Mouse (Mus musculus): Measurements from ENCODE around the gene Armh3. TPM values are rescaled to one million over a fixed set of nuclear protein-coding genes. Genes with fewer than 3 reads are reported as not detected.

Armh3 gene
- total and polyA plus RNA-seq, 3 experiments = 4.1 to 10.8 TPM; not detected in 1

DNA sequence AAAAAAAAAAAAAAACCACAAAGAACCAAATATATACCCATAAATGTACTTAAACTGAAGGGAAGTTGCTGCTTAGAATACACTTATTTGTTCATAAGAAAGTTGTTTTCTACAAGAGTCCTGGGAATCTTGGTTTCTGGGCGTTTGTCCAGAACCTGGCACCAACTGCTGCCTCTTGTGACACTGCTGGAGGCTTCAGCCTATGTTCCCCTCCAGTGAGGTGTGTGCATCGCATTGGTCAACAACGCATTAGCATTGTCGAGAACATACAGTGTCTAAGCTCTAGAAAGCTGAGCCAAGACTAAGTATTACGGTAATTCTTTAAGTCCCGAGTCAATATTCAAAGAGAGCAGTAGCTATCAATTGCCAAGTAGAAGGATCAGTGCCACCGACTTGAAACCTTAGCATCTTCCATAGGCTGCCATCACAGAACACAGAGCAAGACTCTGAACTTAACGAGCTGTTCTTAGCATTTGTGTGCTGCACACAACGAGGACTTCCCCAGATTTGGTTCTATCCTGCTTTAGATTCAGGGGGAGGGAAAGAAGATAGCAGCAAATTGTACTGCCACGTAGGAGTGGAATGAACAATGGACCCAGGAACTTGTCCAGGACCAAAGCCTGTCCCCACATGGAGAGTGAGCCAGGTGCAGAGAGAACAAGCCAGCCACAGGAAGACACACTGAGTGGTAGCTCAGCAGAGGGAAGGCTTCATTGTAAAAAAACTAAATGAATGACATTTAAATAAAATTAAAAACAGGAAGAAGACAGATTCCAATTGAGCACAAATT lies 86.9 kb downstream of the Armh3 start:
- Histone ChIP-seq H3K79me2 (ENCODE audit: control insufficient read depth, insufficient read depth, low read length, poor library complexity) (no peaks in the 10 kb centered on the region), H3K9me3 (replicated peaks; ENCODE audit: insufficient read depth, low read length) (no peaks in the 10 kb centered on the region), H3K4me1 (ENCODE audit: control insufficient read depth in 1 of 2, insufficient read depth in 2 of 2, low read length in 2 of 2) (no peaks in the 10 kb centered on the region), H3K9ac (ENCODE audit: control insufficient read depth, low read depth, low read length, poor library complexity, severe bottlenecking) (no peak overlapping the region), H3K27ac (ENCODE audit: control insufficient read depth, low read depth, low read length) (no peak overlapping the region), H3K36me3 (ENCODE audit: control insufficient read depth in 1 of 2, insufficient read depth in 2 of 2, low read length in 2 of 2) (no peaks in the 10 kb centered on the region), H3K4me3 (ENCODE audit: control insufficient read depth in 1 of 2, insufficient read depth in 1 of 2, low read depth in 2 of 2, low read length in 2 of 2) (no peak overlapping the region), H3K27me3 (ENCODE audit: control insufficient read depth in 1 of 2, insufficient read depth in 2 of 2, low read length in 2 of 2) (no peaks in the 10 kb centered on the region)
- no peak for TF ChIP-seq POLR2AphosphoS5 (IDR thresholded peaks at IDR 0.05; ENCODE audit: borderline replicate concordance, low read depth, low read length)
- TF ChIP-seq MEF2A (IDR thresholded peaks at IDR 0.05; ENCODE audit: extremely low read depth, insufficient replicate concordance, low read depth, low read length, poor library complexity, severe bottlenecking) = no peak
- no peak for TF ChIP-seq USF1 (IDR thresholded peaks at IDR 0.05; ENCODE audit: low read depth, low read length)
- no peak for TF ChIP-seq BHLHE40 (IDR thresholded peaks at IDR 0.05; ENCODE audit: borderline replicate concordance, low read depth, low read length)
- TF ChIP-seq ZC3H11A (IDR thresholded peaks at IDR 0.05; ENCODE audit: low read depth, low read length) = no peak
- no peak for TF ChIP-seq POLR2AphosphoS2 (IDR thresholded peaks at IDR 0.05; ENCODE audit: low read length)
- no peak for TF ChIP-seq MAFK (IDR thresholded peaks at IDR 0.05; ENCODE audit: borderline replicate concordance, low read depth, low read length)
- no peak for TF ChIP-seq UBTF (IDR thresholded peaks at IDR 0.05; ENCODE audit: borderline replicate concordance, insufficient read depth, low read depth, low read length)
- no peak for TF ChIP-seq MXI1 (IDR thresholded peaks at IDR 0.05; ENCODE audit: low read depth, low read length)
- TF ChIP-seq RAD21 (IDR thresholded peaks at IDR 0.05; ENCODE audit: low read depth, low read length) = no peak
- no peak for TF ChIP-seq CHD2 (IDR thresholded peaks at IDR 0.05; ENCODE audit: low read length)
- TF ChIP-seq MAZ (IDR thresholded peaks at IDR 0.05; ENCODE audit: low read depth, low read length) = no peak
- no peak for DNase-seq (ENCODE audit: low read depth, low spot score)

DNA sequence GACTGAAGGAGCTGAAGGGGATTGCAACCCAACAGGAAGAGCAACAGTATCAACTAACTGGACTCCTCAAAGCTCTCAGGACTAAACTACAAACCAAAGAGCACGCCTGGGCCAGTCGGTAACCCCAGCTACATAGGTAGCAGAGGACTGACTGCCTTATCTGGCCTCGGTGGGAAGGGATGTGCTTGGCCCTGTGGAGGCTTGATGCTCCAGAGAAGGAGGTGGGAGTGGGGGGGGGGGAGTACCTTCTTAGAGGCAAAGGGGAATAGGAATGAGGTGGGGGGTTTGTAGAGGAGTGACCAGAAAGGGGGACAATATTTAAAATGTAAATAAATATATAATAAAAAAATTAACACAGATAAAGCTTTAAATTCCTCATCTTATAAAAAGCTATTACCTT lies 90.0 kb downstream of the Armh3 start:
- Histone ChIP-seq H3K79me2 (ENCODE audit: control insufficient read depth, insufficient read depth, low read length, poor library complexity) (no peaks in the 10 kb centered on the region), H3K27me3 (ENCODE audit: control insufficient read depth in 1 of 2, insufficient read depth in 2 of 2, low read length in 2 of 2) (no peaks in the 10 kb centered on the region), H3K4me1 (ENCODE audit: control insufficient read depth in 1 of 2, insufficient read depth in 2 of 2, low read length in 2 of 2) (no peaks in the 10 kb centered on the region), H3K4me3 (ENCODE audit: control insufficient read depth in 1 of 2, insufficient read depth in 1 of 2, low read depth in 2 of 2, low read length in 2 of 2) (no peak overlapping the region), H3K9ac (ENCODE audit: control insufficient read depth, low read depth, low read length, poor library complexity, severe bottlenecking) (no peak overlapping the region), H3K27ac (ENCODE audit: control insufficient read depth, low read depth, low read length) (no peak overlapping the region), H3K36me3 (ENCODE audit: control insufficient read depth in 1 of 2, insufficient read depth in 2 of 2, low read length in 2 of 2) (no peaks in the 10 kb centered on the region), H3K9me3 (replicated peaks; ENCODE audit: insufficient read depth, low read length) (no peaks in the 10 kb centered on the region)
- no peak for TF ChIP-seq CHD1 (IDR thresholded peaks at IDR 0.05; ENCODE audit: low read depth, low read length)
- no peak for TF ChIP-seq POLR2AphosphoS5 (IDR thresholded peaks at IDR 0.05; ENCODE audit: borderline replicate concordance, low read depth, low read length)
- TF ChIP-seq JUND (IDR thresholded peaks at IDR 0.05; ENCODE audit: low read depth, low read length) = no peak
- TF ChIP-seq GABPA (IDR thresholded peaks at IDR 0.05; ENCODE audit: low read depth, low read length) = no peak
- no peak for TF ChIP-seq TBP (IDR thresholded peaks at IDR 0.05; ENCODE audit: low read depth, low read length)
- TF ChIP-seq HCFC1 (IDR thresholded peaks at IDR 0.05; ENCODE audit: low read depth, low read length) = no peak
- TF ChIP-seq MAZ (IDR thresholded peaks at IDR 0.05; ENCODE audit: low read depth, low read length) = no peak
- no peak for TF ChIP-seq MAX (IDR thresholded peaks at IDR 0.05; ENCODE audit: low read length)
- no peak for TF ChIP-seq EP300 (IDR thresholded peaks at IDR 0.05; ENCODE audit: low read depth in 1 of 2, low read length in 2 of 2)
- no peak for TF ChIP-seq NELFE (IDR thresholded peaks at IDR 0.05; ENCODE audit: low read depth, low read length)
- no peak for TF ChIP-seq ETS1 (IDR thresholded peaks at IDR 0.05; ENCODE audit: low read depth, low read length)
- DNase-seq (ENCODE audit: low read depth, low spot score) = no peak

All from MEL (cell line).